Mouse (Mus musculus) myocyte (in vitro differentiated cells): Measurements from ENCODE around the gene Adamts9. TPM values are rescaled to one million over a fixed set of nuclear protein-coding genes. Genes with fewer than 3 reads are reported as not detected.

ENCODE experiments used
- H3K27me3 ChIP-seq: one replicate; pipeline ENCODE4 v1.6.1; 2011; ENCODE audit not compliant: control insufficient read depth, insufficient read depth, insufficient read length
- H3K36me3 ChIP-seq: one replicate; pipeline ENCODE4 v1.6.1; 2011; ENCODE audit not compliant: control insufficient read depth, insufficient read depth
- H3K4me2 ChIP-seq: one replicate; pipeline ENCODE4 v1.6.1; 2011; ENCODE audit warnings: low read depth, control low read depth
- H3K4me3 ChIP-seq: one replicate; pipeline ENCODE4 v1.5.1; 2011; ENCODE audit warnings: mild to moderate bottlenecking, control low read depth, moderate library complexity
- H3K79me2 ChIP-seq: one replicate; pipeline ENCODE4 v1.6.1; 2011; ENCODE audit not compliant: control insufficient read depth, insufficient read depth
- H3ac ChIP-seq: one replicate; pipeline ENCODE4 v1.6.1; 2011; ENCODE audit not compliant: control insufficient read depth, insufficient read length
- CEBPB ChIP-seq: IDR thresholded peaks from 2 replicates; pipeline ENCODE4 v1.6.1; 2011; ENCODE audit warnings: mild to moderate bottlenecking, moderate library complexity; ENCODE audit not compliant: poor library complexity, insufficient read depth, severe bottlenecking
- E2F4 ChIP-seq: IDR thresholded peaks from one replicate; pipeline ENCODE4 v1.6.1; 2011; ENCODE audit warnings: mild to moderate bottlenecking, control low read depth, moderate library complexity; ENCODE audit not compliant: insufficient read depth
- MAX ChIP-seq: IDR thresholded peaks from one replicate; pipeline ENCODE4 v1.6.1; 2011; ENCODE audit warnings: low read depth, mild to moderate bottlenecking, control low read depth
- MYOD1 ChIP-seq, 3 experiments: IDR thresholded peaks; one replicate each; pipeline ENCODE4 v1.6.1; 2011; ENCODE audit warnings: control low read depth in 2 of 3, low read depth in 2 of 3, mild to moderate bottlenecking in 2 of 3, moderate library complexity in 1 of 3; ENCODE audit not compliant: insufficient read length in 2 of 3, control insufficient read depth in 1 of 3
- MYOG ChIP-seq, 3 experiments: IDR thresholded peaks; one replicate each; pipeline ENCODE4 v1.6.1; 2011; ENCODE audit warnings: control low read depth in 2 of 3, low read depth in 2 of 3, mild to moderate bottlenecking in 2 of 3; ENCODE audit not compliant: insufficient read length in 2 of 3, control insufficient read depth in 1 of 3, insufficient read depth in 1 of 3
- POLR2A ChIP-seq: IDR thresholded peaks from one replicate; pipeline ENCODE4 v1.6.1; 2011; ENCODE audit warnings: low read depth, mild to moderate bottlenecking, control low read depth, moderate library complexity; ENCODE audit not compliant: insufficient read length
- POLR2AphosphoS2 ChIP-seq: IDR thresholded peaks from one replicate; pipeline ENCODE4 v1.6.1; 2011; ENCODE audit warnings: low read depth, control low read depth; ENCODE audit not compliant: insufficient read length
- REST ChIP-seq: IDR thresholded peaks from one replicate; pipeline ENCODE4 v1.6.1; 2011; ENCODE audit warnings: mild to moderate bottlenecking, control low read depth, moderate library complexity; ENCODE audit not compliant: insufficient read depth, insufficient read length
- SRF ChIP-seq: IDR thresholded peaks from one replicate; pipeline ENCODE4 v1.6.1; 2011; ENCODE audit warnings: low read depth; ENCODE audit not compliant: control insufficient read depth, insufficient read length
- TCF12 ChIP-seq: IDR thresholded peaks from one replicate; pipeline ENCODE4 v1.6.1; 2011; ENCODE audit warnings: mild to moderate bottlenecking, control low read depth; ENCODE audit not compliant: poor library complexity, insufficient read depth, severe bottlenecking
- TCF3 ChIP-seq: IDR thresholded peaks from one replicate; pipeline ENCODE4 v1.6.1; 2011; ENCODE audit warnings: low read depth, control low read depth; ENCODE audit not compliant: insufficient read length
- USF1 ChIP-seq: IDR thresholded peaks from one replicate; pipeline ENCODE4 v1.6.1; 2011; ENCODE audit warnings: low read depth, mild to moderate bottlenecking, control low read depth, moderate library complexity
- polyA plus RNA-seq: library from polyadenylated mRNA; unstranded; fragments of >200 nt; fragmentation: generic; extraction: Trizol; gene quantifications from one replicate; pipeline ENCODE4 v1.2.1, GENCODE M21; 2012; ENCODE audit warnings: missing spikeins

Adamts9 gene
- polyA plus RNA-seq, 1 experiment: 0.04 TPM

DNA sequence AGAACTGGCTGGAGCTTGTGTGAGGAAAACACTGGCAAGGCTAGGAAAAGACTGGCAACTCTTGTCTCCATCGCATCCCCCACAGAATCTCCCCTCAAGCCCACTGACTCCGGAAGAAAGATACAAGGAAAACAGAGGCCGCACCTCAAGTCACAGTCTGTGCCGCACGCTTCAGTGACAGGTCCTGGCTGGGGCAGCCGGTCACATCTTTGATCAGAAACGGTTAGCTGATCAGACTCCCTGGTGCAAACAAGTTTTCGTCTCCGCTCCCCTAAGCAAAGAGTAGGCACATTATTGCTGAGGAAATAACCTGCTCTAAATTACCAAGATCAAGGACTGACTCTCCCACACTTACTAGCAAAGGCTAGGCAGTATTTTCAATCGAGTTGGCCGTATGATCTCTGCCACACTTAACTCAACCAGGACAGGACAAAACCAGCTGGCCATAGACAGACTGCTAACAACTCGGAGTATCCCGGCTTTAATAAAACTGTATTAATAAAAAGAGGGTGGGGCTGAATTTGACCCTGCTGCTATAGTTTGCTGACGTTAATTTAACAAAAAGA is 63.5 kb downstream of the Adamts9 start:
- Histone ChIP-seq H3K27me3 (no peaks in the 10 kb centered on the region), H3ac (no peak overlapping the region), H3K4me3 (no peak overlapping the region), H3K79me2 (no peaks in the 10 kb centered on the region), H3K36me3 (no peaks in the 10 kb centered on the region), H3K4me2 (no peak overlapping the region)
- TF ChIP-seq USF1 (no peak), SRF (no peak), POLR2A (no peak), POLR2AphosphoS2 (no peak), TCF12 (no peak), MYOD1 (IDR thresholded peaks at IDR 0.05; ENCODE audit: control insufficient read depth in 1 of 3, insufficient read length in 2 of 3, low read depth in 2 of 3) (no peak), TCF3 (no peak), MAX (no peak), MYOG (IDR thresholded peaks at IDR 0.05; ENCODE audit: control insufficient read depth in 1 of 3, insufficient read depth in 1 of 3, insufficient read length in 2 of 3, low read depth in 2 of 3) (no peak), CEBPB (no peak), REST (no peak), E2F4 (no peak)

DNA sequence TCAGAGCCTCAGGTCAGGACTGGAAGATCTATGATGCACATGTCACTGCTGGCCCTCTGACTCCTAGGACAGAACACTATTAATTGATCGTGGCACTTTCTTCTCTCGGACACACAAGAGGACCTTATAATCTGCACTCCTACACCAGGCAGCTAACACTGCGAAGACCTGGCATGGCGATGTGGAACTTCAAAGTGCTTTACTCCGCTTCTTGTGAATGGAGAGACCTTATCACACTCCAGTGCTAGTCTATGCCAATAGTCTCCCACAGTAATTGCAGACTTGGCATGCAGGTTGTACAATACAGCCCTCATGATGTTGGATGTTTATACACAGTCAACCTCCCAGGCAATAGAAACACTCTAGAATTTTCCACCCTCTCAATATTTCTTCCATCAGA is 64.5 kb downstream of the Adamts9 start:
- Histone ChIP-seq H3K36me3 (no peaks in the 10 kb centered on the region), H3K79me2 (no peaks in the 10 kb centered on the region), H3K4me2 (no peak overlapping the region), H3K27me3 (no peaks in the 10 kb centered on the region), H3K4me3 (no peak overlapping the region), H3ac (no peak overlapping the region)
- TF ChIP-seq CEBPB (no peak), REST (no peak), TCF12 (no peak), MYOD1 (IDR thresholded peaks at IDR 0.05; ENCODE audit: control insufficient read depth in 1 of 3, insufficient read length in 2 of 3, low read depth in 2 of 3) (no peak), E2F4 (no peak), MYOG (IDR thresholded peaks at IDR 0.05; ENCODE audit: control insufficient read depth in 1 of 3, insufficient read depth in 1 of 3, insufficient read length in 2 of 3, low read depth in 2 of 3) (no peak), POLR2AphosphoS2 (no peak), POLR2A (no peak), MAX (no peak), USF1 (no peak), TCF3 (no peak), SRF (no peak)

DNA sequence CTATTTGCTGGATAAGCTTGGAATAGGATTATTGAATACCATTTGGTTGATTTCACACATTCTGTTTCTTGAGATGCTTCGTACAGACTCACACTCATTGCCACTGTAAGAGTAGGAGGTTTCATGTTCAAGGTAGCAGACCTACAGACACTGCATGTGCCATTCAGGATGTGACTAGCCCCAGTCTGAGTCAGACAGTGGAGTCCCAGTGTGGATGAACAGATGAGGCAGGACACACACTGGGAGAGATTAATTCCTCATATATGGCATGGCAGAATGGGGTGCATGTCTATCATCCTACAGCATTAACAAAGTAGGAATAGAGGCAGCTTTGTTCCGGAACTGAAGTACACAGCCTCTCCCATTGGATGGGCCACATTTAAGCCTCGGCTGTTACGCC is 66.1 kb downstream of the Adamts9 start:
- Histone ChIP-seq H3K4me2 (no peak overlapping the region), H3K36me3 (no peaks in the 10 kb centered on the region), H3K4me3 (no peak overlapping the region), H3K27me3 (no peaks in the 10 kb centered on the region), H3K79me2 (no peaks in the 10 kb centered on the region), H3ac (no peak overlapping the region)
- TF ChIP-seq MAX (no peak), CEBPB (no peak), POLR2A (no peak), E2F4 (no peak), MYOD1 (IDR thresholded peaks at IDR 0.05; ENCODE audit: control insufficient read depth in 1 of 3, insufficient read length in 2 of 3, low read depth in 2 of 3) (no peak), MYOG (IDR thresholded peaks at IDR 0.05; ENCODE audit: control insufficient read depth in 1 of 3, insufficient read depth in 1 of 3, insufficient read length in 2 of 3, low read depth in 2 of 3) (no peak), USF1 (no peak), TCF3 (no peak), POLR2AphosphoS2 (no peak), REST (no peak), TCF12 (no peak), SRF (no peak)

DNA sequence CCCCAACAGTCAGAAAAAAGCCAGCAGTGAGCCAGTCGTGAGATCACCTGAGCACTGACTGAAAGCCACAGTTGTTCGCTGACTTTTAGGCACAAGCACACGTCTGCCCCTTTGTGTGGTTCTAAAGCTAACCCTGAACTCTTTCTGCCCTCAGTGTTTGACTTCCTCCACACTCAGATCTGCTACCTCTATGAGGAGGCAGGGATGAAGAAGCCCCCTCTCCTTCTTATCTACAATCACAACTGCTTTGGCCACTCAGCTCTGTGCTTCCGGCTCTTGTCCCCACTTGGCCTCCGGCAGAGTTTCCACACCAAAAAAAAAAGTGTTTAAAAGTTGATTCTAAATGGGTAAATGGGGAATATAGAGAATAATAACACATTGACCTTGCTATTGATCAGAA is 67.2 kb downstream of the Adamts9 start:
- H3K4me3 ChIP-seq: no peak overlapping the region
- H3K4me2 ChIP-seq: no peak overlapping the region
- no peaks in the 10 kb centered on the region for H3K27me3 ChIP-seq
- no peaks in the 10 kb centered on the region for H3K36me3 ChIP-seq
- TF ChIP-seq POLR2A (no peak), CEBPB (no peak), TCF12 (no peak), MYOG (IDR thresholded peaks at IDR 0.05; ENCODE audit: control insufficient read depth in 1 of 3, insufficient read depth in 1 of 3, insufficient read length in 2 of 3, low read depth in 2 of 3) (no peak), USF1 (no peak), MAX (no peak), E2F4 (no peak), TCF3 (no peak), MYOD1 (IDR thresholded peaks at IDR 0.05; ENCODE audit: control insufficient read depth in 1 of 3, insufficient read length in 2 of 3, low read depth in 2 of 3) (no peak), SRF (no peak), POLR2AphosphoS2 (no peak), REST (no peak)
- no peaks in the 10 kb centered on the region for H3K79me2 ChIP-seq
- H3ac ChIP-seq: no peak overlapping the region

DNA sequence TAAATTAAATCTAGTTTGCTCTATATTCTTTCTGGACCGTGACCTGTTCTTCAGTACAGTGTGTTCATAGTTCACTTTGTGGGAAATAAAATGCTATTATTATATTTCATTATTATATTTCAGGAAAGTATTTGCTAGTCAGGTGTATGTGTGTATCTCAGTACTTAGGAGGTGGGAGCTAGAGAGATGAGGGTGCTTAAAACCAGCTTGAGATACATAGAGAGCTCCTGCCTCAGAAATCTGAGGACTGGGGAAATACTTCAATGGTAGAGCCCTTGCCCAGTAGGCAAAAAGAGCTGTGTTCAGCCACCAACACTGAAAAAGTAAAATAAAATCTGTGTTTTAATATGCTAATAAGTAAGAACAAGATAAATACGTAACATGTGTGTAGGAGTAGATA is 68.0 kb downstream of the Adamts9 start:
- TF ChIP-seq POLR2AphosphoS2: no peak
- TF ChIP-seq POLR2A: no peak
- no peak for TF ChIP-seq MAX
- TF ChIP-seq MYOD1 (IDR thresholded peaks at IDR 0.05; ENCODE audit: control insufficient read depth in 1 of 3, insufficient read length in 2 of 3, low read depth in 2 of 3): no peak
- no peak for TF ChIP-seq E2F4
- TF ChIP-seq USF1: no peak
- no peak for TF ChIP-seq CEBPB
- TF ChIP-seq TCF12: no peak
- TF ChIP-seq REST: no peak
- Histone ChIP-seq H3K36me3 (no peaks in the 10 kb centered on the region), H3K79me2 (no peaks in the 10 kb centered on the region), H3K4me3 (no peak overlapping the region), H3K27me3 (no peaks in the 10 kb centered on the region), H3K4me2 (no peak overlapping the region), H3ac (no peak overlapping the region)
